Mouse (Mus musculus): ENCODE results near the gene Jph2. TPM values are rescaled to one million over a fixed set of nuclear protein-coding genes. Genes with fewer than 3 reads are reported as not detected.
"Not testable (repeated sequence)": the region's sequence is repeated elsewhere in the genome, so short reads cannot be mapped to it uniquely, and the experiment has no call there.

The Jph2 gene
- polyA plus RNA-seq, 1 experiment from 2014 or later = 2.4 TPM

- Histone ChIP-seq H3K9me3 (no peaks in the 10 kb centered on the region), H3K36me3 (no peaks in the 10 kb centered on the region), H3K4me3 (no peak overlapping the region), H3K4me2 (replicated peaks) (no peak overlapping the region), H3K4me1 (peaks cover 16% of the 10 kb centered on the region), H3K27me3 (no peaks in the 10 kb centered on the region), H3K9ac (no peak overlapping the region), H3K27ac (no peak overlapping the region)
- no peak for ATAC-seq (ENCODE audit: low FRiP score, low read depth)
- 85% methylated on average over 9 of the region's 9 CpGs for WGBS
These were observed 25.3 kb upstream of the Jph2 start for GRCm38 (mm10) chr2:163422895-163423660.

GRCm38 (mm10) chr2:163420366-163420886 lies 22.6 kb upstream of the Jph2 start:
- H3K36me3 ChIP-seq = 0 out of 2 replicates have a peak, but pooled peaks cover under 1% of the 10 kb centered on the region
- H3K4me3 ChIP-seq = peak overlapping the region; percentile 100
- H3K9ac ChIP-seq = peak overlapping the region; percentile 73
- peak overlapping the region; percentile 78 for H3K4me2 ChIP-seq (replicated peaks)
- 39% methylated on average over 10 of the region's 10 CpGs for WGBS
- H3K27me3 ChIP-seq = no peaks in the 10 kb centered on the region
- H3K4me1 ChIP-seq = peaks cover 24% of the 10 kb centered on the region
- ATAC-seq (ENCODE audit: low FRiP score, low read depth) = no peak
- no peak overlapping the region for H3K27ac ChIP-seq
- no peaks in the 10 kb centered on the region for H3K9me3 ChIP-seq

- ATAC-seq (ENCODE audit: low FRiP score, low read depth) = peak; percentile 100
- WGBS = under 1% methylated on average over 60 of the region's 71 CpGs
- H3K27ac ChIP-seq = peak overlapping the region; percentile 67
These were observed 21.7 kb upstream of the Jph2 start for GRCm38 (mm10) chr2:163419346-163420045.

GRCm38 (mm10) chr2:163418841-163419345 lies 21.1 kb upstream of the Jph2 start:
- no peaks in the 10 kb centered on the region for H3K27me3 ChIP-seq
- under 1% methylated on average over 50 of the region's 50 CpGs for WGBS
- peaks cover 24% of the 10 kb centered on the region for H3K4me1 ChIP-seq
- peak overlapping the region; percentile 100 for H3K4me3 ChIP-seq
- H3K36me3 ChIP-seq = peaks cover 13% of the 10 kb centered on the region
- ATAC-seq (ENCODE audit: low FRiP score, low read depth) = no peak; the same call in 1 of the 2 replicates
- peak overlapping the region; percentile 96 for H3K9ac ChIP-seq
- H3K9me3 ChIP-seq = no peaks in the 10 kb centered on the region
- peak overlapping the region; percentile 86 for H3K4me2 ChIP-seq (replicated peaks)
- H3K27ac ChIP-seq = peak overlapping the region; percentile 67

More at GRCm38 (mm10) chr2:163419346-163420045, 21.7 kb upstream of the Jph2 start:
- peaks cover 24% of the 10 kb centered on the region for H3K4me1 ChIP-seq
- no peaks in the 10 kb centered on the region for H3K27me3 ChIP-seq
- H3K4me3 ChIP-seq = peak overlapping the region; percentile 100
- peak overlapping the region; percentile 86 for H3K4me2 ChIP-seq (replicated peaks)
- H3K9ac ChIP-seq = peak overlapping the region; percentile 96
- no peaks in the 10 kb centered on the region for H3K9me3 ChIP-seq
- H3K36me3 ChIP-seq = peaks cover 8% of the 10 kb centered on the region

GRCm38 (mm10) chr2:163417830-163418229 lies 20.0 kb upstream of the Jph2 start:
- H3K9me3 ChIP-seq = no peaks in the 10 kb centered on the region
- H3K4me3 ChIP-seq = peak overlapping the region; percentile 100
- peak overlapping the region; percentile 96 for H3K9ac ChIP-seq
- no peak overlapping the region for H3K27ac ChIP-seq
- peaks cover 24% of the 10 kb centered on the region for H3K4me1 ChIP-seq
- no peaks in the 10 kb centered on the region for H3K27me3 ChIP-seq
- peaks cover 19% of the 10 kb centered on the region for H3K36me3 ChIP-seq
- H3K4me2 ChIP-seq (replicated peaks) = peak overlapping the region; percentile 86
- no peak for ATAC-seq (ENCODE audit: low FRiP score, low read depth)

GRCm38 (mm10) chr2:163417026-163417425 lies 19.2 kb upstream of the Jph2 start:
- no peak overlapping the region for H3K4me2 ChIP-seq (replicated peaks)
- ATAC-seq (ENCODE audit: low FRiP score, low read depth) = no peak
- no peaks in the 10 kb centered on the region for H3K27me3 ChIP-seq
- WGBS = 94% methylated on average over 6 of the region's 6 CpGs
- no peak overlapping the region for H3K9ac ChIP-seq
- no peaks in the 10 kb centered on the region for H3K9me3 ChIP-seq
- peaks cover 23% of the 10 kb centered on the region for H3K36me3 ChIP-seq
- no peak overlapping the region for H3K27ac ChIP-seq
- H3K4me1 ChIP-seq = peaks cover 24% of the 10 kb centered on the region
- no peak overlapping the region for H3K4me3 ChIP-seq

- 91% methylated on average over 9 of the region's 9 CpGs for WGBS
- ATAC-seq (ENCODE audit: low FRiP score, low read depth) = no peak
- H3K36me3 ChIP-seq = peaks cover 62% of the 10 kb centered on the region
- peaks cover 7% of the 10 kb centered on the region for H3K4me1 ChIP-seq
- H3K27me3 ChIP-seq = no peaks in the 10 kb centered on the region
- no peak overlapping the region for H3K4me2 ChIP-seq (replicated peaks)
- H3K27ac ChIP-seq = no peak overlapping the region
- H3K9me3 ChIP-seq = no peaks in the 10 kb centered on the region
- no peak overlapping the region for H3K9ac ChIP-seq
- no peak overlapping the region for H3K4me3 ChIP-seq
These were observed 15.2 kb upstream of the Jph2 start for GRCm38 (mm10) chr2:163412846-163413590.

- H3K4me3 ChIP-seq = no peak overlapping the region
- WGBS = 93% methylated on average over 4 of the region's 4 CpGs
- no peaks in the 10 kb centered on the region for H3K9me3 ChIP-seq
- H3K9ac ChIP-seq = no peak overlapping the region
- peaks cover 66% of the 10 kb centered on the region for H3K36me3 ChIP-seq
- no peaks in the 10 kb centered on the region for H3K27me3 ChIP-seq
- H3K27ac ChIP-seq = no peak overlapping the region
- H3K4me2 ChIP-seq (replicated peaks) = no peak overlapping the region
- H3K4me1 ChIP-seq = peaks cover 1% of the 10 kb centered on the region
- ATAC-seq (ENCODE audit: low FRiP score, low read depth) = no peak
These were observed 14.6 kb upstream of the Jph2 start for GRCm38 (mm10) chr2:163412419-163412818.

- H3K4me1 ChIP-seq = no peaks in the 10 kb centered on the region
- H3K9ac ChIP-seq = no peak overlapping the region
- no peak overlapping the region for H3K4me3 ChIP-seq
- H3K27me3 ChIP-seq = no peaks in the 10 kb centered on the region
- WGBS = 84% methylated on average over 4 of the region's 4 CpGs
- no peak overlapping the region for H3K27ac ChIP-seq
- no peaks in the 10 kb centered on the region for H3K9me3 ChIP-seq
- H3K36me3 ChIP-seq = peaks cover 72% of the 10 kb centered on the region
- no peak overlapping the region for H3K4me2 ChIP-seq (replicated peaks)
- ATAC-seq (ENCODE audit: low FRiP score, low read depth) = no peak
These were observed 14.0 kb upstream of the Jph2 start for GRCm38 (mm10) chr2:163411840-163412239.

- H3K9ac ChIP-seq; H3K27ac ChIP-seq; H3K4me2 ChIP-seq (replicated peaks); H3K27me3 ChIP-seq; H3K4me1 ChIP-seq; H3K4me3 ChIP-seq; H3K9me3 ChIP-seq; ATAC-seq (ENCODE audit: low FRiP score, low read depth): not testable (repeated sequence)
- 93% methylated on average over 3 of the region's 3 CpGs for WGBS
- H3K36me3 ChIP-seq = peaks cover 73% of the 10 kb centered on the region
These were observed 13.6 kb upstream of the Jph2 start for GRCm38 (mm10) chr2:163411344-163411743.

GRCm38 (mm10) chr2:163410211-163410610 lies 12.4 kb upstream of the Jph2 start:
- H3K9ac ChIP-seq = no peak overlapping the region
- WGBS = 91% methylated on average over 3 of the region's 3 CpGs
- no peak for ATAC-seq (ENCODE audit: low FRiP score, low read depth)
- H3K27me3 ChIP-seq = no peaks in the 10 kb centered on the region
- no peak overlapping the region for H3K4me3 ChIP-seq
- no peak overlapping the region for H3K4me2 ChIP-seq (replicated peaks)
- no peaks in the 10 kb centered on the region for H3K4me1 ChIP-seq
- H3K36me3 ChIP-seq = peaks cover 75% of the 10 kb centered on the region
- H3K27ac ChIP-seq = no peak overlapping the region
- H3K9me3 ChIP-seq = no peaks in the 10 kb centered on the region
